Mouse (Mus musculus) left cerebral cortex, adult 9 months (tissue): Measurements from ENCODE around the gene Vipr1.

Experiments used
- DNase-seq, 2 experiments: peaks; one replicate each; pipeline ENCODE4 v3.0.0; 2022; ENCODE audit warnings: low spot score in 2 of 2

The Vipr1 gene

GRCm38 (mm10) chr9:121677476-121677875 is 35.0 kb downstream of the Vipr1 start:
- DNase-seq = no peak

- DNase-seq = peak in 1 of 2 experiments; percentile 54
These were observed 37.0 kb downstream of the Vipr1 start for GRCm38 (mm10) chr9:121679549-121679948.

DNA sequence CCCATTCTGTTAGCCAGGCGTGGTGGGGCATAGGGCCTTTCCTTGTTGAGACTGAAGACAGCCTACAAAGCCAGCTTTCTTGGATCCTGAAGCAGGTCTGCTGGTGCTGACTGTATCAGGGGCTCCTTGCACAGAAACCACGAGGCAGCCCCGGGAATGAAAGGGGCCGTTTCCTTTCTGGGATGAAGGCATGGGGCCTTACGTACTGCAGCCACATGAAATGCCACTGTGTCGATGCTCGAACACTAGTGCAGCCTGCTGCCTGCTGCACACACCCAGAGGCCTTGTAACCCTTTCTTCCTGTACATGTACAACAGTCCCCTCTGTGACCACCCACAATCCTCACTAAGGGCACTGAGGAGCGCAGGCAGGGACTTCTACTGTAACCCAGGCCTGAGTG is 38.7 kb downstream of the Vipr1 start:
- no peak for DNase-seq

DNA sequence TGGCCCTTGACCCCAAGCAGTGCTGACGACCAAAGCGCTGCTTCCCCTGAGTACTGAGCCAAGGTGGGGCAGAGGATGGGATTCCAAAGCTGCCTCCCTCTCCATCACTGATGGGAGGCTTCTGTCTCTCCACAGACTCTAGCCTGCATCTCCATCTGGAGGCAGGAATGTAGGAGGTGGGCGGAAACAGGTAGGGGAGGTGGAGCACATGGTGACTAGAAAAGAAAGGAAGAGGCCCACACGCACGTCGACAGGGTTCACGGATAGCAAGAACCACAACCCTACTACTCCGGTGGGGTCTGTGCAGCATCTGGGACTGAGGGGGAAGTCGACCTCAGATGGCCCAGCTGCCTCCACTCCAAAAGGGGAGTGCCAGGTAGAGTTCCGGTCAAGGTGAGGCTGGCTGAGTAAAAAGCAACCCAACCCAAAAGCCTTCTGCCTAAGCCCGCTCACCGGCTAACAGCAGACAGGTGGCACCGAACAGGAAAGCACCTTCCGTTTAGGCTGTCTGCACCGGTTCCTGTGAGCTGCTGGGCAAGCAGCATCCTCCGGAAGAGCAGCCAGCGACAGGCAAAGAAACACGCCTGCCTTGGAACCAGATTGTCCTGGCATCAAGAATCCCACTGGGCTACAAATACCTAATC is 39.6 kb downstream of the Vipr1 start:
- DNase-seq = no peak

- DNase-seq = no peak
These were observed 42.2 kb downstream of the Vipr1 start for GRCm38 (mm10) chr9:121684702-121685101.

DNA sequence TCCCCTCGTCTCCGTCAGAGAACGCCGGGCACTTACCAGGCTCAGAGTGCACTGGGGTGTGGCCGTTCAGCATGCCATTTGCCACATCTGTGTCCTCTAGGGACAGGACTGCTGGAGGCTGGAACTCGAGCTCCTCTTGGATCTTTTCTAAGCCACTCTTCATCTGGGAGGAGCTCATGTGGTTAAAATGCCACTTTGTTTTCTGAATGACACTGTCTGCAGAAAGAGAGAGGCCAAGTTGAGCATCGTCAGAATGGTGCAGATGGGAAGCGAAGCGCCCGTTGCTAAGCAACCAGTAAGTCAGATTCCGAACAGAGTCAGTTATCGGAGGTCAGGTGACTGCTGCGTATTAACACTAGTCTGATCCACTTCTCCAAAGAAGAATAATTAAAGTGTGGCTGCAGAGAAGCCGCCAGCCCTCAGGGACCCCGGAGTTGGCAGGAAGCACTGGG is 47.7 kb downstream of the Vipr1 start:
- DNase-seq = peak in 1 of 2 experiments; percentile 58

GRCm38 (mm10) chr9:121690734-121691133 is 48.2 kb downstream of the Vipr1 start:
- no peak for DNase-seq

- no peak for DNase-seq
These were observed 52.2 kb downstream of the Vipr1 start for GRCm38 (mm10) chr9:121694736-121695135.

GRCm38 (mm10) chr9:121696626-121697025 is 54.1 kb downstream of the Vipr1 start:
- DNase-seq = no peak

DNA sequence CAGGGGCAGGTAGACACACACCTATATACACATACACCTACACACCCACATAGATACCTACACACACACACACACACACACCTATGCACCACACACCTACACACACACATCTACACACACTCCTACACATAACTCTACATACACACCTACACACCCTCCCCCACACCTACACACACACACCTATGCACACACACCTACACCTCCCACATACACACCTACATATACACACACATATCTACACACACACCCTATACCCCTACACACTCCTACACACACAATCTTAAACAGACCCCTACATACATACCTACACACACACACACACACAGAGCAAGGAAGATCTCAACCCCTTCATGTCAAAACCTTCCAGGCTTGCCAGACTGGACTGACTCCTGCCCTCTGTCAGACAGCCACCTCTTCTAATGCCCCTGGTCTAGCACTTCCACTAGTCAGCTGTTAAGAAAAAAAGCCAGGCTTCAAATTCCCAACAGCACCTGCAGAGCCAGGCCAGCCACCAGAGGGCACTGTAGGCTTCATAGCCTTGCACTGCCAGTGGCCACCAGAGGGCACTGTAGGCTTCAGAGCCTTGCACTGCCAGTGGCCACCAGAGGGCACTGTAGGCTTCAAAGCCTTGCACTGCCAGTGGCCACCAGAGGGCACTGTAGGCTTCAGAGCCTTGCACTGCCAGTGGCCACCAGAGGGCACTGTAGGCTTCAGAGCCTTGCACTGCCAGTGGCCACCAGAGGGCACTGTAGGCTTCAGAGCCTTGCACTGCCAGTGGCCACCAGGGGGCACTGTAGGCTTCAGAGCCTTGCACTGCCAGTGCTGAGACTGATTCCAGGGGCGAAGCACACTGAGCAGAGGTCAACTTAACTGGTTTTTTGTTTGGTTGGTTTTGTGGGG is 54.9 kb downstream of the Vipr1 start:
- DNase-seq = peak in 1 of 2 experiments; percentile 73

DNA sequence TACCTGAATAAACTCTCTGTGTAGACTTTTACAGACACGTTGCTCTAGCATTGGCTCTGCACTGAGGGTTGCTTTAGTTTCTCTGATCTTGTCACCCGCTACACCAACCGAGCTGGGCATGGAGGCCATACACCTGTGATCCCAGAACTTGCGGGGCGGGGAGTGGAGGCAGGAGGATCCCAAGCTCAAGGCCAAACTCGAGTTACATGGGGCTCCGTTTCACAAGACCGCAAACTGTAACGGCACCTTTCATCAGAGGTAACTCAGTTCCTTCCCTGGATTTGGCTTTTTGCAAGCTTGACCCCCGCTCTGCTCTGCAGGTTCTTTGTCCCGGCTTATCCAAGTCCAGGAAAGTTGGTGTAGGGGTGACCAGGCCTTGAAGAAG is 61.7 kb downstream of the Vipr1 start:
- no peak for DNase-seq

GRCm38 (mm10) chr9:121704646-121705625 is 62.4 kb downstream of the Vipr1 start, which contains the start of gene Sec22c:
Gene Sec22c, minus strand, starts transcription at chr9:121705490.
- DNase-seq = peak; percentile 71 to 90

DNA sequence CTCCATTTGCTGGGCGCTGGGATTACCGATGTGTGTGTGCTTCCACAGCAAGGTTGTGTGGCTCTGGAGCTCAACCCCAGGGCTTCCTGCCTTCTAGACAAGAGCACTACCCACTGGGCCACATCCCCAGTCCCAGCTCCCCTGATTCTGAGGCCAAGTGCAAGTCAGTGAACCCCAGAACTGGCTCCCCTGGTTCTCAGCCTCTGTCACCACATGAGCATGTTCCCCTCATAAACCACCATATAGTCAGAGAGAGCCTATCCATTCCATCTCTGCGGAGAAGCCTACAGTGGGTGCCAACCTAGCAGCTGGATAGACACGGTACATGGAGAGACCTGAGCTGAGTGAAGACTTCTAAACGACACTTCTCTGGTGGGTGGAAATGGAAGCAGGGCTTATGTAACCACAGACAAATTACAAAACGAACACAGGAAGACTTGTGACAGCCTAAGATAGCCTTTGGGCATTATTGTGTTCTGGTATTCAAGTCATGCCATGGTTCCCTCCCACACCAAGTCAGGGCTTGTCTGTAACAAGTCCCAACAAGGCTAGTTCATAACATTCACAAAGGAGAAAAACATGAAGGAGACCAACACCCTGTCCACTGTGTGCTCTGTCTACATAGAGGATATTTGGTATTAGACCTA is 63.6 kb downstream of the Vipr1 start:
- no peak for DNase-seq

DNA sequence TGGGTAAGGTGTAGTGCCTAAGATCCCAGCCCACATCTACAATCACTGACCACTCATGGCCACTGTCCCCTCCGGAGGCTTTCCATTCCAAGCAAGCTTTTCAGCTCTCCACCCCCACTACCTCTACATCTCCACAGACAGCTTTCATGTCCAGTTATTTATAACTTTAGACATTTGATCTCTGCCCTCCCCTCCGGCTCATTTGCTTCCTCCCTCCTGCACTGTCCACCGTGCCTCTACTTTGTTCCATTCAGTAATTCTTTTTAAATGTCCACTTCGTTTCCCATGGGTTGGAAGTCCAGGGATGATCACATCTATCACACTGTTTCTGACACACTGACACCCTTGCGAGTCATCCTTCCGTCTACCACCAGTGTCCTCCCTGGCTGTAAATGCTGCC is 65.3 kb downstream of the Vipr1 start:
- DNase-seq = no peak

DNA sequence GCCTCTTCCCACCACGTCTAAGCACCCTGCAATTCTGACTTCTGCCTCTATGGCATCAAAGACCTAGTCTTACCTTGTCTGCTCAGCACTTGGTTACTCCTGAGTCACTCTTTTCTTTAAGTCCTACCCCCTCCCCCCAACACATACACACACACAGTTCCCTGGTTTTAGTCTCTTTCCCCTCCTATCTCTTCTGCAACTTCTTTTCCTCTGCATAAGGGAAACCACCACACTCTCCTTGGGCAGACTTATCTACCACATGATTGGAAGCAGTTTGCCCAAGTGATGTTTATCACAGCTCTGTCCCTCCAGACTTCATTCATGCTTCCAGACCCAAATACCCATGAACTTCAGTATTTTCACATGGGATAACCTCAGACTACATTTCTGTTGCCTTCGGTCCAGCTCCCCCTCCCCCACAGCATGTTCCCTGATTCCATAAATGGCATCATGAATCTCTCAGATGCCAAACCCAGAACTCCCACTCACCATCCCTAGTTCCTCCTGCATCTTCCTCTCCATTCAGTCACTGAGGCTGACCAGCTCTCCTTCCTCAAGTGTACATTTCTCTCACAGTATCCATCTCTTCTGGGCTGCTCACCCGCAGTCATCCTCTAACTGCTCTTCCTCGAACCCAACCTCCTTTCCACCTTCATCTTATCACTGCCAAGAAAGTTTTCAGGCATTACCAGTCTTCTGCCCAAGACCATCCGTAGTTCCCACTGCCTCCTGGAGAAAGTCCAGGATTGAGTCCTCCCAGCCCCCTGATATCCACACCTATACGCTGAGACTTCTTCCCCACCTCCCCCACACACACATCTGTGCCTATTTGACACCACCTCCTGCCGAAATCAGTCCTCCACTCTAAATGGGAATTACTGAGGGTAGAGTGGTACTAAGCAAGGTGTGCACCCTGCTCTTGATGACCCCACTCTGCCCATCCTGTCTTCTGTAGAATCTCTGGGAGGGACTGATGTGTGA is 66.3 kb downstream of the Vipr1 start:
- DNase-seq = no peak

GRCm38 (mm10) chr9:121709898-121710583 is 67.5 kb downstream of the Vipr1 start, which contains the start of gene Ss18l2:
Gene Ss18l2, plus strand, starts transcription at chr9:121710329.
- peak; percentile 96 to 98 for DNase-seq

- DNase-seq = no peak
These were observed 68.1 kb downstream of the Vipr1 start for GRCm38 (mm10) chr9:121710584-121710975.

DNA sequence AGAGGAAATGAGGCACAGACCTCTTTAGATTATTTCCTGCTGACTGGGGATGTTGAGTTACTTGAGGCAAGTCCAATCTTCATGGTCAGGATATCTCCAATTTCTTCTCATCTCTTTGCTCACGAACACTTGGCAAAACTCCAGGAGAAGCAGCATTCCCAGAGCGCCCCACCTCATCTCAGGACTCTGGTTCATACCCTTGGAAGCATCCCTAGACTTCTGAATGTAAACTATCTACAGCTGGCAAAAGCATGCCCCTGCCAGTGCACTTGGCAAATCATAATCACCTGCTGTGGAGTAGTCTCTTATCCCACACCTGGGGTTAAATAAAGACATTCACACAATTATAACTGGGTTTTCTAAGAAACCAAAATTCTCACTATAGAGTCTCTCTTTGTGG is 74.5 kb downstream of the Vipr1 start:
- DNase-seq = no peak

GRCm38 (mm10) chr9:121718070-121718705 is 75.7 kb downstream of the Vipr1 start:
- no peak for DNase-seq
